ENCODE assay signal across 18 mouse cellular contexts in the genomic region with DNA sequence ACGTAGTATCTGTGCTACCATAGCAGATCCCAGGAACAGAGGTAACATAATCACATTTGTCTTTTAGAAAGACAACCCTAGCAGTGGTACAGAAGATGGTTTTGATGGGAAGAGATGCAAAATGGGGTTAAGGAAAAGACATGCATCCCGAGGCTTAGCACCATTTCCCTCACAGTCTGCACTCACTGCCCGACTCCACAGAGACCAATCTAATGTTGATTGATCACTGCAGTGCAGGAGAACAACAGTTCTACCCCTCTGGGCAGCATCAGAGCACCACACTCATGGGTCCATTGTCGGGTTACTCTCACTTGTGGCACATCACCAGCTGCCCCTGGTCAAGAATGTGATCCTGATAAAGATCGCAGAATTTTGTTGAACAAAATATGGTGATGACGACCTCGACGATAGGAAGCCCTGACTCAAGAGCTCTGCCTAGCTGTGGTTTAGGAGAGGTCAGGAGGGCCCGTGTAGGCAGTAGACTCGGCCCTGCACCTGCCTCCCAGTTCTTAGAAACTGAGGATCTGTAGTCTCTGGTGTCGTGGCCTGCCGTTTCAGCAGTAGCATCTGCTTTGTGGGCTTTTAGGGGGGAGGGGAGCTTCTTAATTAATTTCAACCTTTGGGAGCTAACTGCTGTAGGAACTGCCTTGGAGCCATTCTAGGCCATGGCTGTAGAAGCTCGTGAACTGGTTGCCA.
"Had no signal": no experiment of that assay in that cellular context is flagged by ENCODE, and none has a peak within 500 bp of the region (broad histone marks: within the 10 kb centered on the region; RNA-seq: fewer than 3 reads in every experiment).

No protein-coding gene starts in this region.

- H3K4me2 ChIP-seq: lung, embryonic 14.5 days; midbrain, embryonic 12.5 days; neural tube, embryonic 12.5 days had no signal

- ATAC-seq: midbrain, embryonic 16.5 days had no signal

- H3K27ac ChIP-seq: midbrain, embryonic 10.5 days; midbrain, embryonic 12.5 days; neural tube, embryonic 12.5 days had no signal

- DNase-seq: lung, adult 18-20 months; lung, embryonic 14.5 days; lung, postnatal 10 days; lung, postnatal 4 days; midbrain, embryonic 14.5 days; retina, postnatal 1 day; right cerebral cortex, adult 18-20 months; right cerebral cortex, postnatal 25 days; right cerebral cortex, postnatal 4 days; spleen, adult 18-20 months; thymus, adult 18-20 months; thymus, postnatal 14 days; thymus, postnatal 36 days had no signal

- H3K4me1 ChIP-seq: midbrain, embryonic 10.5 days; midbrain, embryonic 12.5 days; neural tube, embryonic 12.5 days had no signal

- H3K4me3 ChIP-seq: midbrain, embryonic 10.5 days; midbrain, embryonic 12.5 days; myocyte; neural tube, embryonic 12.5 days had no signal

- H3K9me3 ChIP-seq: midbrain, embryonic 10.5 days; midbrain, embryonic 12.5 days; neural tube, embryonic 12.5 days had no signal

- H3K27me3 ChIP-seq: midbrain, embryonic 12.5 days; neural tube, embryonic 12.5 days had no signal

- H3K9ac ChIP-seq: lung, embryonic 14.5 days; midbrain, embryonic 12.5 days; neural tube, embryonic 12.5 days had no signal
